Mouse (Mus musculus): ENCODE measurements around the gene Gm38394.

The Gm38394 gene

GRCm38 (mm10) chr1:133663427-133663826 lies 2.3 kb upstream of the Gm38394 start:
- no peak for DNase-seq

DNA sequence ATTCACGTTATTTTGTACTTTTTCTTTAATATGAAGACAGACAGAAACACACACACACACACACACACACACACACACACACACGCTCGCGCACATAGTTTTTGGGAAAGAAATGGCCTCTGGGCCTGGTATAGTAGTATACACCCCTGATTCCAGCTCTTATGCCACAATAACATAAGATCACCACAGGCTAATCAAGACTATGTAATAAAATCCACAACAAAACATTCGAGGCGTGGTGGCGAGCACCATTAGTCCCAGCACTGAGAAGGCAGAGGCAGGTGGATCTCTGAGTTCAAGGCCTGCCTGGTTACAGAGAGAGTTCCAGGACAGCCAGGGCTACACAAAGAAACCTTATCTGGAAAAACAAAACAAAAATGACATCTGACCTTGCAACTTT lies 1.8 kb upstream of the Gm38394 start:
- DNase-seq = no peak

DNA sequence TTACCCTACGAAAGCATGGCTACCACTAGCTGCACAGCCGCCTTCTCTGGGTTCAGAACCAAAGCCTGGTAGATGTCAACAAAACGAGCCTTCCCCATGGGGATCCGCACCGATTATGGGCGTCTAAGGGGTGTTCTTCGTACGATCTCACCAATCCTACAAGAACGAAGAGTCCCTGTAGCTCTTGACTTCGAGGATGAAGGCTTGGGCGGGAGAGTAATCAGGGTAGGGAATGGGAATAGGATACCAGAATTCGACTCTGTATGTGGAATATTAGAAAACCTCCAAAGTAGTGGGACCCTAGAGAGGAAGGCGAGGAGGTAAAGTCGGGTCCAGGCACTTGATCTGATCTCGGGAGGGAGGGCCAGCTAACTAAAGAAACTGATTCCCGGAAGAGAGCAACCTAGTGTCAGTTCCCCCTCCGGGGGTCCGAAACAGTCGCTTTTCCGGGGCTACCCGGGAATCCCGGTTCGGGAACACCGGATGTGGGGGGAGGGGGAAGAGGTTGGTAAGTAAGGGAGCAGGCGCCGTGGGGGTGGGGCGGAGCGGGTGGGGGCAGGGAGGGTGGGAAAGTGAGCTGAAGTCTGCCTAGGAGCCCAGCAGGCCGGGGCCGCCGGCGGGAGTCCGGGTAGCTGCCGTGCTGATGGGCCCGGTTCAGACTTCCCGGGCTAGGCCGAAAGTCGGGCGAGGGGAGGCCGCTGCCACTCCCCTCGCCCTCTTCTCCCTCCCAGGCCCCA lies 484 bp downstream of the Gm38394 start, which contains the start of gene Zbed6:
Gene Zbed6 (minus strand): TSS at position 420 of the 737 bp plus-strand sequence.
- peak; percentile 83 for DNase-seq

DNA sequence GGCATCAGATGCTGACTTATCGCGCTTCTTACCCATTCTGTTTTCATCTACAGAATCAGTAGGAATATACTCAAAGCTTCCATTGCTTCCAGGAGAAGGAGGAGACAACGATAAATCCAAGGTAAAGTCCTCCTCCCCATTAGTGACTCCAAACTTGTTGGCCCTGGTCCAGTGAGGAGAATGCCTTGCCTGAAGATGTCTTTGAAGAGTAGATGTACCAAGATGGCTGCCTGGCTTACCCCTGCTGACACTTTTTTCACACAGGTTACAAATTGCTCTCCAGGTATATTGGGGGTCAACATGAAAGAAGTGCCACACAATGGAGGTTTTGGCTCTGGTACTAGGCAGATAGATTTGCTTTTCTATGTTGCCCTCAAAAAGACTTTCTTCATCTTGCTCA lies 2.2 kb downstream of the Gm38394 start:
- DNase-seq = no peak

DNA sequence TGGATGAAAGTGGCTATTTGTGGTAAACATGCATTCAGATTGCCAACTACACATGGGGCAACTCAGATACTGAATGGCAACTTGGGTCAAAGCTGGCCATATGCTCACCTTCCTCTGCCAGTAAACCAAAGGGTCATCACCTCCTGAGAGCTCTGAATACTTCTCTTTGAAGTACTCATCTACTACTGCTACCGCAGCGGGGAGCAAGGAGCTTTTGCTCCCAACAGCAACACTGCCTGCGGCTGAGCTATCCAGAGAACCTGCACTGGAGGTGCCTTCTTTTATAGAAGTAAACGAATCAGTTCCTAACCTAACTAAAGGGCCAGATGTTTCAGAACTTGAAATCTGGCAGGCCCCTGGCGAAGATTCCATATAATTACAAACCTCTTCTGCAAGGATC lies 4.3 kb downstream of the Gm38394 start:
- DNase-seq = no peak

GRCm38 (mm10) chr1:133653033-133653432 lies 8.1 kb downstream of the Gm38394 start:
- DNase-seq = no peak

- no peak for DNase-seq
Observed at GRCm38 (mm10) chr1:133650288-133651055, 10.6 kb downstream of the Gm38394 start.

- DNase-seq = no peak
Observed at GRCm38 (mm10) chr1:133645652-133646051, 15.5 kb downstream of the Gm38394 start.

- DNase-seq = no peak
Observed at GRCm38 (mm10) chr1:133641163-133641562, 20.0 kb downstream of the Gm38394 start.

DNA sequence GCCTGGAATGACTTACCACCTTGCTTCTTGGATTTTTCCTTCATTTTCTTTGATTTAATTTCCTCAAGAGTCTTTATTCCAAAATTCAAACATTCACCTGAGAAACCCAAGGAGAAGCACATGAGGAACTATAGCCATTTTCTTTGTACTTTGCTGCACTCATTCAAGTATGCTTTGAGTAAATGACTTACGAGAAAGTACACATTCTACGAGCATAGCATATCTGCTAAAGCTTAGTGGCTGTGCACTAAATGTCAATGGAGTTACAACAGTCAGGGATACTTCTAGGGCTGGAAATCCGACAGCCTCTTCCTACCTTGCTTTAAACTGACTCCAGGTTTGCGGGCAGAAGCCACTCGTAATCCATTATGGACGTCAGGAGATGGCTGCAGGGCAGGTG lies 22.6 kb downstream of the Gm38394 start:
- no peak for DNase-seq

DNA sequence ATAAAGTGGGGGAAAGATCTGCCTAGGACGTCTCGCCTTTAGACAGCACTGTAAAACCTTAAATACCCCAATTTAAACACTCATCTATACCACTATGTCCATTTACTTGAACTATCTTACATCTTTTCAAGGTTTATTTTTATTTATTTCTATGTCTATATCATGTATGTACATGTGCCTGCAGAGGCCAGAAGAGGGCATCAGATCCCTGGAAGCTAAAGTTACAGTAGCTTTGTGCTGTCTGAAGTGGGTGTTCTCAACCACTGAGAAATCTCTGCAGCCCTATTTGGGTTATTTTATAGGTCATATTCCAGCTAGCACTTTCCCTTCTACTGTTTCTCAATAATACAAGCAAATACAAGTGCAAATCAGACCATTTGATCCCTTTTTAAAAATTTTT lies 28.9 kb downstream of the Gm38394 start:
- DNase-seq = no peak

- DNase-seq = no peak
Observed at GRCm38 (mm10) chr1:133625052-133625451, 36.1 kb downstream of the Gm38394 start.

- DNase-seq = no peak
Observed at GRCm38 (mm10) chr1:133618311-133618710, 42.8 kb downstream of the Gm38394 start.

DNA sequence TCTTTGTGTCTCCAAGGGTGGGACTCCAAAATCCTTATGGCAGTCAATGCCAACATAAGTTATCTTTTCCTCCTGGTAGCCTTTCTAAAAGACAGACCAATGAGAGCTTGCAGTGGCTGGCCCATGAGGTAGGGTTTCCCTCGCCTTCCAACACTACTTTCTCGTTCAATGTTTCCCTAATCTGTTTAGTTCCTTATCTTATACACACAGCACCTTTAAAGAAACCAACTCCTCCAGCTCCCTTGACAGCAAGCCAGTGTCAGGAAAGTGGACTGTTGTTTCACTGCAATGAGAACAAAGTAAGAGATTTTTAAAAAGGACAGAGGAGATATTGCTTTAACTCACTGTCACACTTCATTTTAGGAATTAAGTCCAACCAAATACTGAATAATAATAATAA lies 43.2 kb downstream of the Gm38394 start:
- DNase-seq = no peak

- no peak for DNase-seq
Observed at GRCm38 (mm10) chr1:133613817-133614216, 47.3 kb downstream of the Gm38394 start.

DNA sequence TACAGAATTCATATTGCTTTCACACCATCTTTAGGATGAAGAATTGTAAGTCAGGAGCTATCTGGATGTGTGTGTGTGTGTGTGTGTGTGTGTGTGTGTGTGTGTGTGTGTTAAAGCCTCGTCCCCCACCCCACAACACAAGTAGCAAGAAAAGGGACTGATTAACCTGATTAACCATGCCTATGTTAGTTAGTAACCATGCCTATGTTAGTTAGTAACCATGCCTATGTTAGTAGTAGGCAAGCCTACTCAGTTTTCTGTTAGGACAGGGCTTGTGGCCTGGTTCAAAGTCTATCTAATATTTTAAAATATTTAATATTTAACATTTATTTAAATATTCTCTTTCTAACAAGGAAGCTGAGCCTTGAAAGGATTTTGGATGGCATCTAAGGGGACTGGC lies 49.7 kb downstream of the Gm38394 start:
- DNase-seq = no peak

DNA sequence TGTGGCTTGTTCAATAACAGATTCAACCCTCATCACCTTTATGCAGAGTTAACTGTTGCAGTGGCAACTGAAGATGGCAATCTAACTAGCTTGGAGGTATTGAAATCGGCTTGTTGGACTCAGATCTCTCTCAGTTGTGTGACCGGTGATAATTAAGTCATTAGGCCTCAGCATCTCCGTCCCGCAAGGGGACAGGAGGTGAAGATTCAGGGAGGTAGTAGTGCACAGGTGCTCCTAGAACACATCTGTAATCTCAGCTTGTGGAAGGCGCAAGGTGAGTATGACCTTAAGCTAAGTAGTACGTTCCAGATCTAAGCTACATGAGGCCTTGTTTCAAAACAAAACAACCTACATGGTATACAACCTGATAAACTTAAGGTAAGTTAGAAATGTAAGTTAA lies 50.5 kb downstream of the Gm38394 start:
- no peak for DNase-seq

- peak; percentile 97 for DNase-seq
Observed at GRCm38 (mm10) chr1:133609771-133610502, 51.2 kb downstream of the Gm38394 start, which contains the start of gene Snrpe. Gene Snrpe, minus strand, starts transcription at chr1:133610291.

DNA sequence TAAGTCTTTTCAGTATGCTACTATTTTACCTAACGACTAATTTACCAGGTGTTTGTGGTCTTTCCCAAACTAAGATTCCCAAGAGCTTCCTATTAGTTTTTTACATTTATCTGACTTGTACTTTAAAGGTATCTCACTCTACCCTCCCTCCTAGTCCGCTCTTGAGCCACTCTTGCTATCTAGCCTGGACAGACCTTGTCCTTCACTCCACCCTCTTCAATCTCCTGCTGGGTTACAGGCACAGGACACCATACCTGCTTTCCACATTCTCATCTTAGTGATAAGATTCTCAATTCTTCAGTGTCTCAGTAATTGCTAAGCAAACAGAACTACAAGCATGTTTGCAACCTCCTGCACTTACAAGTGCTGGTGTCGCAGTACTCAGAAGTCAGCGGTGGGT lies 57.9 kb downstream of the Gm38394 start:
- no peak for DNase-seq

- DNase-seq = peak in 1 of 2 experiments; percentile 23
Observed at GRCm38 (mm10) chr1:133596298-133597007, 64.7 kb downstream of the Gm38394 start.

DNA sequence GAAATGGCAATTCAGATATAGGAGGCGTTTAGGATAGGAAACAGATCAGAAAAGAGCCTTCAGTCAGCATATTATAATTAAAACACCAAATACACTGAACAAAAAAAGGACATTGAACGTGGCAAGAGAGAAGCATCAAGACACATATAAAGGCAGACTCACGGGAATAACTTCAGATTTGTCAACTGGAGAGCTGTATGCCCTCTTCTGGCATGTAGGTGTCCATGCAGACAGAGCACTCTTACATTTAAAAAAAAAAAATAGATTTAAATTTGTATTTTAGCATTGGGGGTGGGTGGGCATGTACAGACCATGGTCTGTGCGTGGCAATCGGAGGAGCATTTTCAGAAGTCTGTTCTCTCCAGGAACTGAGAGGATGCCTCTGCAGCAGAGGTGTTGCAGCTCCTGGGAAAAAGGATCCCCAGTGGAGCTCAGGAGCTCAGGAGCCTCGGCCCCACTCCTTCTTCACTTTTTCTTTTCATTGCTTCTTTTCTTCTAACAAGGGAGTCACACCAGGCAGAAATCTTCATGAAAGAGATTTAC lies 75.1 kb downstream of the Gm38394 start:
- no peak for DNase-seq

GRCm38 (mm10) chr1:133571293-133571692 lies 89.8 kb downstream of the Gm38394 start:
- DNase-seq = no peak
